Mouse (Mus musculus) kidney, postnatal 4 days (tissue): ENCODE measurements at regions not wholly inside any gene's neighbourhood (a gene's known extent, or its start where the extent isn't known, plus 50 kb on each side); places are given as distances from the start of the nearest gene placed in this dataset.
"Not testable (repeated sequence)": the region's sequence is repeated elsewhere in the genome, so short reads cannot be mapped to it uniquely, and the experiment has no call there.

ENCODE experiments used
- DNase-seq, 2 experiments: peaks; one replicate each; pipeline ENCODE4 v3.0.0; 2021; ENCODE audit warnings: mixed read lengths in 2 of 2

- no peak for DNase-seq
These were observed 496.5 kb upstream of the Impg1 start for GRCm38 (mm10) chr9:80961818-80962217.

DNA sequence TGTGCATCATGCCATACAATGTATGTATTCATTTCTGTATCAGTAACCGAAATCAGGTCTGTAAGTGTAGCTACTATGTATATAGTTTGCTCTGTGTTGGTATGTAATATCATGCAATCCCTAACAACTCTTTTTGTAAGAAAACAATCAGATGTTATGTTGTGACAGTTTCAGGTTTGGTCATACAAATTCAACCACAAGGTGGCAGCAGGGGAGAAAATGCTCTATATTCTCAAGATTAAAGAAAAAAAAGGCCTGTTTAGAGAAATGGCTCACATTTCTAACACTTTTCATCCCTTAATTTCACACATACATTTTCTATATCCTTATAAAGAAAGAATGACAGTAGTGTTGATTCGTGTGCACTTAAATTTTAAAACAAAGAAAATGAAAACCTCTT, 477.7 kb upstream of the Impg1 start:
- DNase-seq, result peak; percentile 6 to 8

DNA sequence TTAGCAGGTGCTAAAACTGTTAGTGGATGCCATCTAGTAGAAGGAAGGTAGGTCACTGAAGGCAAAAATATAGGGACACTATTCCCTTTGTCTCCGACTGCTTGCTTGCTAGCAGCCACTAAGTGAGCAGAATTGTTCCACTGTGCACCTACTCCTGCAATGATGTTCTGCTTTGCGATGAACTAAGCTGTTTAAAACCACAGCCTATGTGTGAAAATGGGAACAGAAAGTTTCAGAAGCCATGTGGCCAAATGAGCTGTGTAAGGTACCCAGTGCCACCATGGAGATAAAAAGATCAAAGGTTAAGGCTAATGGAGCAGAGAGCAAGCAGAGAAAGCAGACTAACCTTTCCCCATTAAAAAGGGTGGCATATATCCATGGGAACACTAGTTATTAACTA, 476.1 kb upstream of the Impg1 start:
- no peak for DNase-seq

DNA sequence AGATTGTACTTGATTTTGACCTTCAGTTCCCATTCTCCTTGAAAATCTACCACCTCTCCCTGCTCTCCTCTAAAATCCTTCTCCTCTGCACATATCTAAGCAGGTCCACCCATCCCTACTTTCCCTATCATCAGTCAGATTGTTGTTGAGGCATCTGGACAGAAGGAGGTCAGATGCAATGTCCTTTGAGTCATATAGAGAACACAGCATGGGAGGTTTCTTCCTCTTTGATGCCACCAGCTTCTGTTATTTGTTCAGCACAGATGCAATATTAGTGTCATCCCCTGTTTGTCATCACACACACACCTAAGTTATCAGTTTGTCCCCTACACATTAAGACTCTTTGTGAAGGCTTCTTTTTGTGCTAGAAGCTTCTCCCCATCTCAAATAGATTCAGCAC, 473.0 kb upstream of the Impg1 start:
- DNase-seq, result no peak

- DNase-seq, result no peak
These were observed 465.3 kb upstream of the Impg1 start for GRCm38 (mm10) chr9:80930628-80931027.

DNA sequence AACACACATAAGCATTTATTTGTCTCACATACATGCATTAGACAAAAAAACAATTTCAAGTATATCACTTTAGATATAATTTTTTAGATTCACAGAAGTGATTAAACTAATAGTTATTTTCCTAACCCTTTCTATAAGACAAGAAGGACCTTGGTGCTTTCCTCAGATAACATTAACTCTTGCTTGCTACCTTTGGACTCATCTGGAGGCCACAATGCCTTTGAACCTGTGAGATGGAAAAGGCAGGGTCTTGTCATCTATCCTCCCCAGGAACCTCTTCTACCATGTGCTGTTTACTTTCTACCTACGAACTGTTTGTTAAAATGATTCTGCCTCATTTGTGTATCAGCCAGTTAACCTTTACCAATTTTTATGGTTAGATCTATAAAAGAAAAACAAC, 455.0 kb upstream of the Impg1 start:
- DNase-seq, result no peak

DNA sequence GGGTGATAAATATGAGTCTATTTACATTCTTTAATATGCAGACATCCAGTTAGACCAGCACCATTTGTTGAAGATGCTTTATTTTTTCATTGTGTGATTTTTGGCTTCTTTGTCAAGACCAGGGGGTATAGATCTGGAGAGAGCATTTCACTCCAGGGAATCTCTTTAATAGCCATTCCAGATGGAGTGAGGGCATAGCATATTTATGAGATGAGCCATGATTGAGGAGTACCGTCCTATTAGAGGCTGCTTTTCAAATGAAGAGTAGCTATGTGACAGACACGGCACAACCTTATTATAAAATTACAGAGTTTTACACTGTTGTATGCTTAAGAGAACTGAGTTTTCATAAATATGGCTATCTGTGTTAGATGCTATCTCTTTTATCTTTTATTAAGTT, 448.6 kb upstream of the Impg1 start:
- no peak for DNase-seq

- DNase-seq, result no peak
These were observed 446.9 kb upstream of the Impg1 start for GRCm38 (mm10) chr9:80912177-80912576.

GRCm38 (mm10) chr9:80866807-80867206, 401.5 kb upstream of the Impg1 start:
- no peak for DNase-seq

DNA sequence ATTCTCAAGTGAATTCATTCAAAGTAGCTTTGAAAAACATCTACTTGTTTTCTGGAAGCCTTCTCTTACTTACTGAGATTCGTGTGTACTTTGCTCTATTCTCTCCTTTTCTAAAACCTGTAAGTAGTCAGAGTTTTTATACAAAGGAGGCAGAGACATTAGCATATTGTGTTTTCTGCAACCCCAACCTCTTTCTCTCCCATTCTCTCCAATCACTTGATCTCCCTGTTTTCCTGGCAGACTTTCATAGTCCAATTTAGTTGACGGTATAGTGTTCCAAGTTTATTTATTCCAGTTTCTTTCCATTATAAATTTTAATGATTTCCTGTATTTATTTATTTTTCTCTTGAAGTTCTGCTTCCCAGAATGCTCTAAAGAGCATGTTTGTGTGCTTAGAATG, 393.7 kb upstream of the Impg1 start:
- no peak for DNase-seq

DNA sequence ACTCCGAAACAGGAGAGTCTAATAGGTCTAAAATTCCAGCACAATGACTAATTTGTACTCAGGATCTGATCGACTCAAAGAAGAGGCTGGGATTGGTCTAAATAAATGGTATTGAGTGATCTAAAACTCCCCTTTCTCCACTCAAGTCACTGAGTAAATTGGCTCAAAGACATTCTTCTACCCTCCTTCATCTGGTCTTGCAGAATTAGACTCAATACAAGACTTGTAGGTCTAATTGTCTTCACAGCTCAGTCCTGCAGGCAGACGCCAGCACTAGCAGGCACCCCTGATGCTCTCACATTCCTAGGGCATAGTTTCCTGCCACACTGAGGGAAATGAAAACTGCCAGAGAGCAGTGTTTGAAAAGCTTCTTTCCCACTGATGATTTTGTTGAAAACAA, 382.9 kb upstream of the Impg1 start:
- no peak for DNase-seq

GRCm38 (mm10) chr9:80832808-80833207, 367.5 kb upstream of the Impg1 start:
- DNase-seq, result no peak

- no peak for DNase-seq
These were observed 360.1 kb upstream of the Impg1 start for GRCm38 (mm10) chr9:80825346-80825745.

GRCm38 (mm10) chr9:80820066-80820465, 354.8 kb upstream of the Impg1 start:
- DNase-seq, result no peak

DNA sequence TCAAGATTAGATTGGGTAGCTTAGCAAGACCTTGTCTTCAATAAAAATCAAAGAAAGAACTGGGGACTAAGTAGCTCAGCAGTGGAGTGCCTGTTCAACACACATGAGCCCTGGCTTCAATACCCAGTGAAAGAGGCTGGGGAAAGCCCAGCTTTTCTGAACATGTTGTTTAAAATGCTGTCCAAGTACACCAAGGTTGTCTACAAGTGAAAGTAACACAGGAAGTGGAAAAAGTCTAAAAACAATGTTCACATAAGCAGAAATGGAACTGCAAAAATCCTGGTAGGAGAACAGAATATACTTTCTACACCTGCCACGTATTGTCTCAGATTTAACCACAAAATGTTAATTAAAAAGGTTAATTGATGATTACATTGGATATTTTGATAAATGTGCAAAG, 353.8 kb upstream of the Impg1 start:
- no peak for DNase-seq

DNA sequence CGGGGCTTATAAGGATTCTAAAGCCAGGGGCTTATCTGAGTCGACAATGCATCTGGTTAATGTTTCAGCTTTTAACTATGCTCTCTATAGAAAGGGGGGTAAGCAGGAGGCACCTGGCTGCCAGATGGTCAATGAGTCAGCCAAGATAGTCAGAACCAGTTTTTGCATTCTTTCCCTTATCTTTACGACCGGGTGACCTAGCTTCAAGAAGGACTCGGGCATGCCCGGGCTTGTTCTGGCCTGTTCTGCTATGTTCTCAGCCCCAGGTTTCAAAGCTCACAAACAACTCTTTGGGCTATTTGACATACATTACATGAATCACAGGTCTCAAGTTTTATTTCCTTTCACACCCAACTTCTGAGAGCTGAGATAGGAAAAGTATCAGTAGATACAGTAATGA, 348.6 kb upstream of the Impg1 start:
- DNase-seq, result not testable (repeated sequence)

DNA sequence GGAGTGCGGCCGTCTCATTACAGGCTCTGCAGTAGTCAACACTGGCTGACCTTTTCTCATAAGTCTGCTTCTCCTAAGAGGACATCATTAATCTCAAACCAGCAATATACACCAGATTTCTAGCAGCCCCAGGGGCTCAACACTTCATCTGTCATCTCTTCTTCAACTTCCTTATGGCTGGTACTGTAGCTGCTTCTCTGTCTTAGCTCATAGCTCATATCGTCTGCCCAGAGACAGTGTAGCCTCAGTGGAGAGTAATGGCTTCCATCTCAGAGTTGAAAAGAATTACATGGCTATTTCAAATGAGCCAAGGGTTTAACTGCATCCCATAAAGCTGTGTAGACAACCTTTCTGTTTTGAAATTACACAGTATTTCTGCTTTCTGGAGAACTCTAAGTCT, 326.2 kb upstream of the Impg1 start:
- DNase-seq, result no peak

DNA sequence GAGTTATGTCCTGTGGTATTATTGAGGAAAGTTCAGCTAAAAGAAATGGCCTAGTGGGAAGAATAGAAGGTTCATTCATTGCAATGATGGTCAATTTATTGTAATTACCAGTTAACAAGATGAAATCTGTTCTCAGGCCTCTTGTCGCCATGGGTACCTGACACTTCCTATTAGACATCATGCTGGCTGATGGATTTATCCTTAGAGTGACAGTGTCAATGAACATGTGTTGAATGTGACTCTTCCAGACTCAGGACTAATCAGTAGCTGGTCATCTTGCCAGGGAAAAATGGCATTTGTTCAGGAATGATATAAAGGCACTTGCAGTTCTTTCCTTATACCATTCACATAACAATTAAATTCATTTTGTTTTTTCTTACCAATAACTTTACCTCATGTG, 309.3 kb upstream of the Impg1 start:
- no peak for DNase-seq

DNA sequence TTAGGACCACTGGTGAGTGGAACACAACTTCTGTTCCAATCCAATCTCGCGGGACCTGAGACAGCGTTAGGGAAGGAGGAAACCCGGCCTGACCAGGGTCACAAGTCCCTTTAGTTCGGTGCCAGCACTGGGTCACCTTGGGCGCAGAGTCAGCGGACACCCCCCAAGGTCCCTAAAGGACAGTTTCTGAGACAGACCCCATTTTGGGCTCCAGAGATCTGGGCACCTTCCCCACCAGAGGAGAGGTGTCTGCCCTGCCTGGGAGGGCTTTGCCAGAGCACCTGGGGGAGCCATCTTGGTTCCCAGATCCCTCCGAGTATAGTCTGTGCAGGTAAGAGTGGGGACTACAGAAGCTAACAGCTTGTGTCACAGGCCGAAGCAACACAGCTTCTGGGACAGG, 270.5 kb upstream of the Impg1 start:
- not testable (repeated sequence) for DNase-seq

- DNase-seq, result no peak
These were observed 267.7 kb upstream of the Impg1 start for GRCm38 (mm10) chr9:80732971-80733370.

DNA sequence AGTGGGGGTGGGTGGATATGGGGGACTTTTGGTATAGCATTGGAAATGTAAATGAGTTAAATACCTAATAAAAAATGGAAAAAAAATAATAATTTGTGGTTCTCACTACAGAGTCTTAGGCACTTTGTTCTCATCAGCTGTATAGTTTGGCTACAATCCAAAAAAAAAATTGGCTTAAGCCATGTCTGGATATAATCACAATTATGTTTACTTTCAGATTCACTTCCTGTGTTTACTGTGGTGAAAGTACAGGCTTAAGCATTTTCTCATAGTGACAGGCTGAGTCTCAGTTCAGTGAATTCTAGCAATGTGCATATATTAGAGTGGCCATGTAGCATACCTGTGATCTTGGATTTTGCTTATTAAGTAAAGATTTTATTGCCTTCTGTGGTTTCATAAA, 258.4 kb upstream of the Impg1 start:
- no peak for DNase-seq

- DNase-seq, result no peak
These were observed 253.2 kb upstream of the Impg1 start for GRCm38 (mm10) chr9:80718516-80718915.

GRCm38 (mm10) chr9:80709781-80710180, 244.5 kb upstream of the Impg1 start:
- no peak for DNase-seq

- no peak for DNase-seq
These were observed 240.0 kb upstream of the Impg1 start for GRCm38 (mm10) chr9:80705264-80705663.

GRCm38 (mm10) chr9:80697171-80697570, 231.9 kb upstream of the Impg1 start:
- no peak for DNase-seq

GRCm38 (mm10) chr9:80688481-80689086, 223.3 kb upstream of the Impg1 start:
- DNase-seq, result peak; percentile 3 to 40
